Mouse (Mus musculus) forebrain, embryonic 10.5 days (tissue): ENCODE data around the gene Jarid2. TPM values are rescaled to one million over a fixed set of nuclear protein-coding genes. Genes with fewer than 3 reads are reported as not detected.

Experiments
- DNase-seq: peaks from one replicate; pipeline ENCODE4 v3.0.0-alpha.2; 2017; ENCODE audit warnings: low spot score; ENCODE audit errors: extremely low spot score
- H3K27ac ChIP-seq: fragments of 300-500 bp; sonication (generic); 2 replicates; pipeline ENCODE4 v1.5.1; 2016; ENCODE audit warnings: mild to moderate bottlenecking
- H3K27me3 ChIP-seq: fragments of 300-500 bp; sonication (generic); 2 replicates; pipeline ENCODE4 v1.6.1; 2016; ENCODE audit warnings: mild to moderate bottlenecking; ENCODE audit not compliant: poor library complexity, severe bottlenecking
- H3K36me3 ChIP-seq: fragments of 300-500 bp; sonication (generic); replicated peaks from 2 replicates; pipeline ENCODE4 v1.6.1; 2016; ENCODE audit warnings: mild to moderate bottlenecking, moderate library complexity
- H3K4me1 ChIP-seq: fragments of 300-500 bp; sonication (generic); 2 replicates; pipeline ENCODE4 v1.6.1; 2016
- H3K4me3 ChIP-seq: fragments of 300-500 bp; sonication (generic); 2 replicates; pipeline ENCODE4 v1.5.1; 2016; ENCODE audit warnings: mild to moderate bottlenecking, moderate library complexity
- H3K9me3 ChIP-seq: fragments of 300-500 bp; sonication (generic); 2 replicates; pipeline ENCODE4 v1.6.1; 2016; ENCODE audit warnings: mild to moderate bottlenecking, moderate library complexity
- WGBS: fragments of 180-500 bp; shearing (Covaris S2); methylation state at CpG from one replicate; pipeline ENCODE4 v1.1.7; 2016; 5-methylcytosine and 5-hydroxymethylcytosine counted together
- polyA plus RNA-seq: library from polyadenylated mRNA; unstranded; fragments of >200 nt; fragmentation: Nextera tagmentation; extraction: Ambion mirVana; gene quantifications from 2 replicates; pipeline ENCODE4 v1.2.1, GENCODE M21; 2016

The Jarid2 gene
- polyA plus RNA-seq, 1 experiment from 2014 or later: 65.0 TPM

- WGBS: 87% methylated on average over 2 of the region's 2 CpGs
- Histone ChIP-seq H3K4me1 (peaks cover 16% of the 10 kb centered on the region), H3K36me3 (peaks cover 47% of the 10 kb centered on the region), H3K4me3 (no peak overlapping the region), H3K27ac (no peak overlapping the region), H3K9me3 (no peaks in the 10 kb centered on the region), H3K27me3 (no peaks in the 10 kb centered on the region)
- no peak for DNase-seq
These were observed 156.9 kb downstream of the Jarid2 start for GRCm38 (mm10) chr13:44886221-44886620.

GRCm38 (mm10) chr13:44890612-44891011, 161.3 kb downstream of the Jarid2 start:
- Histone ChIP-seq H3K4me1 (peaks cover 48% of the 10 kb centered on the region), H3K36me3 (peaks cover 42% of the 10 kb centered on the region), H3K9me3 (no peaks in the 10 kb centered on the region), H3K27ac (no peak overlapping the region), H3K27me3 (no peaks in the 10 kb centered on the region), H3K4me3 (no peak overlapping the region)
- WGBS: 62% methylated on average over 2 of the region's 2 CpGs
- no peak for DNase-seq

- no peaks in the 10 kb centered on the region for H3K9me3 ChIP-seq
- no peaks in the 10 kb centered on the region for H3K27me3 ChIP-seq
- DNase-seq: no peak
- H3K4me3 ChIP-seq: no peak overlapping the region
- WGBS: 52% methylated on average over 5 of the region's 5 CpGs
- peak overlapping the region; percentile 69 for H3K27ac ChIP-seq
- H3K4me1 ChIP-seq: peaks cover 48% of the 10 kb centered on the region
- H3K36me3 ChIP-seq: peaks cover 42% of the 10 kb centered on the region
These were observed 162.8 kb downstream of the Jarid2 start for GRCm38 (mm10) chr13:44891813-44892730.

- Histone ChIP-seq H3K4me1 (peaks cover 37% of the 10 kb centered on the region), H3K4me3 (no peak overlapping the region), H3K9me3 (no peaks in the 10 kb centered on the region), H3K36me3 (peaks cover 59% of the 10 kb centered on the region), H3K27ac (no peak overlapping the region), H3K27me3 (no peaks in the 10 kb centered on the region)
- 94% methylated on average over 12 of the region's 12 CpGs for WGBS
- DNase-seq: no peak
These were observed 166.9 kb downstream of the Jarid2 start for GRCm38 (mm10) chr13:44896211-44896610.

- H3K36me3 ChIP-seq: peaks cover 95% of the 10 kb centered on the region
- 94% methylated on average over 6 of the region's 6 CpGs for WGBS
These were observed 173.0 kb downstream of the Jarid2 start for GRCm38 (mm10) chr13:44902299-44902698.

GRCm38 (mm10) chr13:44903416-44903815, 174.1 kb downstream of the Jarid2 start:
- Histone ChIP-seq H3K9me3 (no peaks in the 10 kb centered on the region), H3K4me1 (no peaks in the 10 kb centered on the region), H3K36me3 (peaks cover 95% of the 10 kb centered on the region), H3K27ac (no peak overlapping the region), H3K4me3 (no peak overlapping the region), H3K27me3 (no peaks in the 10 kb centered on the region)
- DNase-seq: no peak

More at GRCm38 (mm10) chr13:44902299-44902698, 173.0 kb downstream of the Jarid2 start:
- Histone ChIP-seq H3K4me1 (no peaks in the 10 kb centered on the region), H3K27me3 (no peaks in the 10 kb centered on the region), H3K4me3 (no peak overlapping the region), H3K27ac (no peak overlapping the region), H3K9me3 (no peaks in the 10 kb centered on the region)
- DNase-seq: no peak

GRCm38 (mm10) chr13:44904271-44904670, 175.0 kb downstream of the Jarid2 start:
- 79% methylated on average over 1 of the region's 1 CpGs for WGBS
- no peak overlapping the region for H3K27ac ChIP-seq
- no peaks in the 10 kb centered on the region for H3K9me3 ChIP-seq
- H3K27me3 ChIP-seq: no peaks in the 10 kb centered on the region
- no peak for DNase-seq
- H3K4me3 ChIP-seq: no peak overlapping the region
- peaks cover 5% of the 10 kb centered on the region for H3K4me1 ChIP-seq
- peaks cover 95% of the 10 kb centered on the region for H3K36me3 ChIP-seq

- H3K36me3 ChIP-seq: peaks cover 98% of the 10 kb centered on the region
- 95% methylated on average over 11 of the region's 11 CpGs for WGBS
- H3K4me1 ChIP-seq: peaks cover 5% of the 10 kb centered on the region
- H3K4me3 ChIP-seq: no peak overlapping the region
- no peak overlapping the region for H3K27ac ChIP-seq
- no peaks in the 10 kb centered on the region for H3K27me3 ChIP-seq
- no peaks in the 10 kb centered on the region for H3K9me3 ChIP-seq
- no peak for DNase-seq
These were observed 176.9 kb downstream of the Jarid2 start for GRCm38 (mm10) chr13:44906141-44906540.

- no peaks in the 10 kb centered on the region for H3K9me3 ChIP-seq
- no peak overlapping the region for H3K4me3 ChIP-seq
- 0 out of 2 replicates have a peak overlapping the region, but pooled peaks have one; percentile 16 for H3K27ac ChIP-seq
- no peaks in the 10 kb centered on the region for H3K27me3 ChIP-seq
- H3K36me3 ChIP-seq: peaks cover 99% of the 10 kb centered on the region
- H3K4me1 ChIP-seq: peaks cover 5% of the 10 kb centered on the region
- DNase-seq: no peak
- 78% methylated on average over 6 of the region's 6 CpGs for WGBS
These were observed 178.4 kb downstream of the Jarid2 start for GRCm38 (mm10) chr13:44907702-44908101.

- H3K27ac ChIP-seq: no peak overlapping the region
- H3K4me1 ChIP-seq: peaks cover 5% of the 10 kb centered on the region
- H3K36me3 ChIP-seq: peaks cover 99% of the 10 kb centered on the region
- H3K9me3 ChIP-seq: no peaks in the 10 kb centered on the region
- no peak overlapping the region for H3K4me3 ChIP-seq
- WGBS: 32% methylated on average over 1 of the region's 1 CpGs
- no peak for DNase-seq
- H3K27me3 ChIP-seq: no peaks in the 10 kb centered on the region
These were observed 179.5 kb downstream of the Jarid2 start for GRCm38 (mm10) chr13:44908790-44909189.

GRCm38 (mm10) chr13:44912851-44913250, 183.6 kb downstream of the Jarid2 start:
- H3K27me3 ChIP-seq: no peaks in the 10 kb centered on the region
- no peak overlapping the region for H3K4me3 ChIP-seq
- peaks cover 5% of the 10 kb centered on the region for H3K4me1 ChIP-seq
- no peaks in the 10 kb centered on the region for H3K9me3 ChIP-seq
- H3K36me3 ChIP-seq: peaks cover 100% of the 10 kb centered on the region
- WGBS: 92% methylated on average over 2 of the region's 2 CpGs
- no peak for DNase-seq
- H3K27ac ChIP-seq: no peak overlapping the region

- WGBS: 74% methylated on average over 7 of the region's 7 CpGs
- H3K9me3 ChIP-seq: no peaks in the 10 kb centered on the region
- no peaks in the 10 kb centered on the region for H3K27me3 ChIP-seq
- peak overlapping the region; percentile 27; the same call in 1 of the 2 replicates for H3K27ac ChIP-seq
- H3K4me3 ChIP-seq: no peak overlapping the region
- DNase-seq: no peak
- peaks cover 5% of the 10 kb centered on the region for H3K4me1 ChIP-seq
- peaks cover 100% of the 10 kb centered on the region for H3K36me3 ChIP-seq
These were observed 184.3 kb downstream of the Jarid2 start for GRCm38 (mm10) chr13:44913560-44913959.

GRCm38 (mm10) chr13:44915382-44915781, 186.1 kb downstream of the Jarid2 start:
- no peak overlapping the region for H3K27ac ChIP-seq
- no peaks in the 10 kb centered on the region for H3K4me1 ChIP-seq
- 87% methylated on average over 5 of the region's 5 CpGs for WGBS
- H3K4me3 ChIP-seq: no peak overlapping the region
- H3K27me3 ChIP-seq: no peaks in the 10 kb centered on the region
- peaks cover 100% of the 10 kb centered on the region for H3K36me3 ChIP-seq
- no peak for DNase-seq
- no peaks in the 10 kb centered on the region for H3K9me3 ChIP-seq
